Mouse (Mus musculus): ENCODE measurements around the gene Rhob. TPM values are rescaled to one million over a fixed set of nuclear protein-coding genes. Genes with fewer than 3 reads are reported as not detected.

The Rhob gene
- polyA plus RNA-seq (2012) = 271 and 442 TPM in 2 replicates

DNA sequence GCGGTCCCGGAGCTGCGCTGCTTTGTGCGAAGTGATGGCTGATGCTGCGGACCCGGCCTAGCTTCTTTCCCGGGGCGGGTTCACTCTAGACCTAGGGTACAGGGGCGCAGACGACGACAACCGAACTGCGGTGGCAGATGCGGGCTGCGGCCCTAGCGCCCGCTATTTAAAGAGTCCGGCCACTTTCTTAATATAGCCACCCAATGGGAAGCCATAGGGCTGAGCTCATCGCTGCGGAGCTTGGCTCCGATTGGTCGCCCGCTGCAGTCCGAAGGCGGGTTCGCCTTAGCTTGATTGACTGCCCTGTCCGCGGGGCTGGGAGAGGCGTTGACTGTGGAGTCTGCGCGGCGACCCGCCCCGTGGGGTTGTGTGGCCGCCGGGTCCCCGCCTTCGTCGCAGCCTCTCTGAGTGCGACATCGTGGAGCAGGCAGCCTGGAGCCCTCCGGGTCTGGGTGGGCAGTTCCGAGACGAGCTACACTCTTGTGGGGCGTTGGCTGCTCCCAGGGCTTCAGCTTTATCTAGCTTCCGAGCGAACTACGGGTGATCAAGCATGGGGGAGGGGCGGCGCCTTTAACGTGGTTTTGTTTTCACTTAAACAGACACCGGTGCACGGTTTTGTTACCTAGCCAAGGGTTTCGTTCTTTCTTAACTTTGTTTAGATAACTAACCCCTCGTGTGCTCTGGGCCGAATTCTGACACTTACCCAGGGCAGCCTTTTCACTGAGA, at the start of gene Rhob:
Gene Rhob, minus strand, starts transcription at position 139 of the 726 bp plus-strand sequence.

Other genes with a start within 250 kb of the Rhob start
- gene Gdf7, start 198.1 kb downstream of the Rhob start, polyA plus RNA-seq (2012) = 0.04 and 0.34 TPM in 2 replicates
- 5.7 and 6.3 TPM in 2 replicates for gene Hs1bp3, start 186.6 kb downstream of the Rhob start, polyA plus RNA-seq (2012)
- gene Slc7a15, start 99.1 kb upstream of the Rhob start, polyA plus RNA-seq (2012) = not detected in 2 replicates
- gene Pum2, start 174.1 kb upstream of the Rhob start, polyA plus RNA-seq (2012) = 31.8 and 36.3 TPM in 2 replicates

Measured in megakaryocyte-erythroid progenitor cell, adult 5 weeks (primary cell).